Mouse (Mus musculus) hindbrain, embryonic 14.5 days (tissue): ENCODE data around the gene Klk1b1. TPM values are rescaled to one million over a fixed set of nuclear protein-coding genes. Genes with fewer than 3 reads are reported as not detected.
"Not testable (repeated sequence)": the region's sequence is repeated elsewhere in the genome, so short reads cannot be mapped to it uniquely, and the experiment has no call there.

Source experiments
- ATAC-seq: fragments of 200-750 bp; cut with Nextera tagmentation; 2 replicates; pipeline ENCODE4 v1.8.0; 2017; ENCODE audit warnings: moderate number of reproducible peaks, mild to moderate bottlenecking, moderate TSS enrichment, moderate library complexity; ENCODE audit not compliant: low FRiP score
- DNase-seq: peaks from one replicate; pipeline ENCODE4 v3.0.0-alpha.2; 2015; ENCODE audit warnings: low spot score
- H3K27ac ChIP-seq: fragments of 300-500 bp; sonication (generic); 2 replicates; pipeline ENCODE4 v1.5.1; 2014; ENCODE audit warnings: mild to moderate bottlenecking, moderate library complexity
- H3K27me3 ChIP-seq: fragments of 300-500 bp; sonication (generic); 2 replicates; pipeline ENCODE4 v1.6.1; 2014; ENCODE audit warnings: mild to moderate bottlenecking, low read length, mixed read lengths; ENCODE audit not compliant: control insufficient read depth, insufficient read depth
- H3K36me3 ChIP-seq: fragments of 300-500 bp; sonication (generic); replicated peaks from 2 replicates; pipeline ENCODE4 v1.6.1; 2014; ENCODE audit not compliant: control insufficient read depth, insufficient read depth
- H3K4me1 ChIP-seq: fragments of 300-500 bp; sonication (generic); replicated peaks from 2 replicates; pipeline ENCODE4 v1.6.1; 2014; ENCODE audit warnings: antibody characterized with exemption, low read length, mixed read lengths; ENCODE audit not compliant: control insufficient read depth, insufficient read depth
- H3K4me2 ChIP-seq: fragments of 300-500 bp; sonication (generic); replicated peaks from 2 replicates; pipeline ENCODE4 v1.6.1; 2014; ENCODE audit warnings: mild to moderate bottlenecking, moderate library complexity
- H3K4me3 ChIP-seq: fragments of 300-500 bp; sonication (generic); replicated peaks from 2 replicates; pipeline ENCODE4 v1.5.1; 2014; ENCODE audit warnings: mild to moderate bottlenecking, low read length
- H3K9ac ChIP-seq: fragments of 300-500 bp; sonication (generic); 2 replicates; pipeline ENCODE4 v1.6.1; 2014
- H3K9me3 ChIP-seq: fragments of 300-500 bp; sonication (generic); 2 replicates; pipeline ENCODE4 v1.6.1; 2016; ENCODE audit warnings: low read length; ENCODE audit not compliant: control insufficient read depth
- WGBS: fragments of 180-500 bp; shearing (Covaris S2); extraction: QIAGEN DNeasy Blood & Tissue Kit; methylation state at CpG from one replicate; pipeline ENCODE4 v1.1.7; 2014; 5-methylcytosine and 5-hydroxymethylcytosine counted together
- polyA plus RNA-seq: library from polyadenylated mRNA; unstranded; fragments of >200 nt; fragmentation: Nextera tagmentation; extraction: Ambion mirVana; gene quantifications from 2 replicates; pipeline ENCODE4 v1.2.1, GENCODE M21; 2014

Gene Klk1b1
- polyA plus RNA-seq, 1 experiment from 2014 or later: not detected

- WGBS: 70% methylated on average over 4 of the region's 4 CpGs
- Histone ChIP-seq H3K36me3 (no peaks in the 10 kb centered on the region), H3K9ac (no peak overlapping the region), H3K4me1 (no peaks in the 10 kb centered on the region), H3K4me3 (no peak overlapping the region), H3K27me3 (no peaks in the 10 kb centered on the region), H3K9me3 (no peaks in the 10 kb centered on the region), H3K27ac (no peak overlapping the region), H3K4me2 (no peak overlapping the region)
- DNase-seq (no peak), ATAC-seq (no peak)
Observed at GRCm38 (mm10) chr7:43932337-43932736, 34.2 kb upstream of the Klk1b1 start.

GRCm38 (mm10) chr7:43933440-43933839, 33.1 kb upstream of the Klk1b1 start, which contains the start of gene Klk15:
Klk15 (plus strand) TSS chr7:43933740.
- Histone ChIP-seq H3K36me3 (no peaks in the 10 kb centered on the region), H3K27me3 (no peaks in the 10 kb centered on the region), H3K4me2 (no peak within 1 kb of the TSS), H3K4me3 (no peak within 1 kb of the TSS), H3K4me1 (no peaks in the 10 kb centered on the region), H3K27ac (no peak within 1 kb of the TSS), H3K9ac (no peak within 1 kb of the TSS), H3K9me3 (no peaks in the 10 kb centered on the region)
- 94% methylated on average over 3 of the region's 3 CpGs for WGBS
- DNase-seq (no peak), ATAC-seq (no peak)

GRCm38 (mm10) chr7:43934747-43935146, 31.8 kb upstream of the Klk1b1 start:
- Histone ChIP-seq H3K9me3 (no peaks in the 10 kb centered on the region), H3K27ac (no peak overlapping the region), H3K4me2 (no peak overlapping the region), H3K4me1 (no peaks in the 10 kb centered on the region), H3K4me3 (no peak overlapping the region), H3K27me3 (no peaks in the 10 kb centered on the region), H3K36me3 (no peaks in the 10 kb centered on the region), H3K9ac (no peak overlapping the region)
- no peak for ATAC-seq
- WGBS: 69% methylated on average over 3 of the region's 3 CpGs
- DNase-seq: no peak

- Histone ChIP-seq H3K27me3 (no peaks in the 10 kb centered on the region), H3K9me3 (no peaks in the 10 kb centered on the region), H3K4me2 (no peak overlapping the region), H3K9ac (no peak overlapping the region), H3K27ac (no peak overlapping the region), H3K36me3 (no peaks in the 10 kb centered on the region), H3K4me3 (no peak overlapping the region), H3K4me1 (no peaks in the 10 kb centered on the region)
- no peak for DNase-seq
- 86% methylated on average over 14 of the region's 14 CpGs for WGBS
- no peak for ATAC-seq
Observed at GRCm38 (mm10) chr7:43936551-43936950, 30.0 kb upstream of the Klk1b1 start.

GRCm38 (mm10) chr7:43942293-43942692, 24.3 kb upstream of the Klk1b1 start:
- not testable (repeated sequence) for H3K36me3 ChIP-seq, DNase-seq, H3K9ac ChIP-seq, H3K4me1 ChIP-seq, H3K27ac ChIP-seq, ATAC-seq, H3K9me3 ChIP-seq, H3K27me3 ChIP-seq, H3K4me3 ChIP-seq, H3K4me2 ChIP-seq
- WGBS: 71% methylated on average over 3 of the region's 3 CpGs

- WGBS: 73% methylated on average over 3 of the region's 3 CpGs
- no peaks in the 10 kb centered on the region for H3K36me3 ChIP-seq
- no peak overlapping the region for H3K4me2 ChIP-seq
- no peak overlapping the region for H3K27ac ChIP-seq
- H3K4me3 ChIP-seq: no peak overlapping the region
- H3K4me1 ChIP-seq: no peaks in the 10 kb centered on the region
- DNase-seq: no peak
- H3K9me3 ChIP-seq: no peaks in the 10 kb centered on the region
- no peaks in the 10 kb centered on the region for H3K27me3 ChIP-seq
- no peak for ATAC-seq
- no peak overlapping the region for H3K9ac ChIP-seq
Observed at GRCm38 (mm10) chr7:43944727-43945264, 21.8 kb upstream of the Klk1b1 start.

- H3K4me3 ChIP-seq: no peak within 1 kb of the TSS
- H3K9me3 ChIP-seq: no peaks in the 10 kb centered on the region
- no peak within 1 kb of the TSS for H3K27ac ChIP-seq
- ATAC-seq: no peak
- DNase-seq: no peak
- H3K36me3 ChIP-seq: no peaks in the 10 kb centered on the region
- H3K4me2 ChIP-seq: no peak within 1 kb of the TSS
- no peak within 1 kb of the TSS for H3K9ac ChIP-seq
- 78% methylated on average over 2 of the region's 2 CpGs for WGBS
- H3K4me1 ChIP-seq: no peaks in the 10 kb centered on the region
- H3K27me3 ChIP-seq: no peaks in the 10 kb centered on the region
Observed at GRCm38 (mm10) chr7:43950364-43950763, 16.2 kb upstream of the Klk1b1 start, which contains the start of gene Klk1b8. Klk1b8 (plus strand) TSS chr7:43950664.

- Histone ChIP-seq H3K4me2 (no peak overlapping the region), H3K4me3 (no peak overlapping the region), H3K27ac (no peak overlapping the region), H3K36me3 (no peaks in the 10 kb centered on the region), H3K9me3 (no peaks in the 10 kb centered on the region), H3K9ac (no peak overlapping the region), H3K27me3 (no peaks in the 10 kb centered on the region), H3K4me1 (no peaks in the 10 kb centered on the region)
- DNase-seq (no peak), ATAC-seq (no peak)
- WGBS: 71% methylated on average over 4 of the region's 4 CpGs
Observed at GRCm38 (mm10) chr7:43952703-43953102, 13.8 kb upstream of the Klk1b1 start.

- no peak for ATAC-seq
- Histone ChIP-seq H3K4me2 (no peak overlapping the region), H3K9ac (no peak overlapping the region), H3K4me3 (no peak overlapping the region), H3K9me3 (no peaks in the 10 kb centered on the region), H3K4me1 (no peaks in the 10 kb centered on the region), H3K27me3 (no peaks in the 10 kb centered on the region), H3K36me3 (no peaks in the 10 kb centered on the region), H3K27ac (no peak overlapping the region)
- whole genome bisulfite sequencing: 87% methylated on average over 3 of the region's 3 CpGs
- DNase-seq: no peak
Observed at GRCm38 (mm10) chr7:43967058-43967457, 507 bp downstream of the Klk1b1 start.

GRCm38 (mm10) chr7:43967612-43968011, 1.1 kb downstream of the Klk1b1 start:
- ATAC-seq: no peak
- Histone ChIP-seq H3K27me3 (no peaks in the 10 kb centered on the region), H3K4me3 (no peak overlapping the region), H3K4me2 (no peak overlapping the region), H3K27ac (no peak overlapping the region), H3K9ac (no peak overlapping the region), H3K9me3 (no peaks in the 10 kb centered on the region), H3K4me1 (no peaks in the 10 kb centered on the region), H3K36me3 (no peaks in the 10 kb centered on the region)
- DNase-seq: no peak
- 89% methylated on average over 2 of the region's 2 CpGs for WGBS
